Mouse (Mus musculus) liver, adult 2 months (tissue): ENCODE results near the gene Uba7.

Source experiments
- CTCF ChIP-seq: fragments of 200-500 bp; IDR thresholded peaks from 2 replicates; pipeline ENCODE4 v1.5.1; 2011; ENCODE audit warnings: low read depth, low read length, control low read depth
- POLR2A ChIP-seq: fragments of 200-500 bp; IDR thresholded peaks from 2 replicates; pipeline ENCODE4 v1.6.1; 2011; ENCODE audit warnings: low read length, control low read depth; ENCODE audit not compliant: insufficient read depth; ENCODE audit errors: extremely low read depth

DNA sequence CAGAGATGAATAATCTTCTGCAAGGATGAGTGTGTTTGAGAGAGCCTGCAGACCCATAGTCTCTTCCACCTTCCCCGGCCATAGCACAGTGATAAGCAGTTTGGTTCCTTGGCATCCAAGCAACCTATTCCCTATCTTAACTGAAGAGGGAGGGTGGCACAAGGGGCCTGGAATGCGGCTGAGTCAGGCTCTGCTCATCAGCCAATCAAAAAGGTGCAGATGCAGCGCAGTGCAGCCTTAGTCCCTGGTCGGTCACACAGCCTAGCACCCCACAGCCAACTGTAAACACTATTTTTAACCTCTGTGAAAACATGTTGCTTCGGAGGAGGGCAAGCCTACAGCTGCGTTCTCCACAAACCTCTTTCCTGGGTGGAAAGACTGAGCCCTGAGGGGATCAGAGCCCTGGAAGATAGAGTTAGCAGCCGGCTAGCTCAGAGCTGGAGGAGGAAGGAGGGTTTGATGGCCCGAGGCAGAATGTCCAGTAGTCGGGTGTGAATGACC, 48.3 kb upstream of the Uba7 start:
- TF ChIP-seq CTCF: no peak
- TF ChIP-seq POLR2A: no peak
